Mouse (Mus musculus): ENCODE measurements at regions not wholly inside any gene's neighbourhood (a gene's known extent, or its start where the extent isn't known, plus 50 kb on each side); places are given as distances from the start of the nearest gene placed in this dataset.
"Not testable (repeated sequence)": the region's sequence is repeated elsewhere in the genome, so short reads cannot be mapped to it uniquely, and the experiment has no call there.

GRCm38 (mm10) chr16:76521142-76521541 is 147.5 kb upstream of the Nrip1 start:
- no peak for DNase-seq (ENCODE audit: low read depth, low spot score)

GRCm38 (mm10) chr16:76520643-76520993 is 147.0 kb upstream of the Nrip1 start:
- DNase-seq (ENCODE audit: low read depth, low spot score) = no peak

GRCm38 (mm10) chr16:76519911-76520642 is 146.4 kb upstream of the Nrip1 start:
- no peak for DNase-seq (ENCODE audit: low read depth, low spot score)

GRCm38 (mm10) chr16:76510861-76511260 is 137.2 kb upstream of the Nrip1 start:
- no peak for DNase-seq (ENCODE audit: low read depth, low spot score)

GRCm38 (mm10) chr16:76509109-76509650 is 135.6 kb upstream of the Nrip1 start:
- DNase-seq (ENCODE audit: low read depth, low spot score) = no peak

GRCm38 (mm10) chr16:76507191-76507746 is 133.6 kb upstream of the Nrip1 start:
- no peak for DNase-seq (ENCODE audit: low read depth, low spot score)

GRCm38 (mm10) chr16:76506240-76506639 is 132.6 kb upstream of the Nrip1 start:
- no peak for DNase-seq (ENCODE audit: low read depth, low spot score)

- DNase-seq (ENCODE audit: low read depth, low spot score) = peak; percentile 7
Observed at GRCm38 (mm10) chr16:76499686-76500400, 126.2 kb upstream of the Nrip1 start.

- no peak for DNase-seq (ENCODE audit: low read depth, low spot score)
Observed at GRCm38 (mm10) chr16:76498233-76498632, 124.6 kb upstream of the Nrip1 start.

GRCm38 (mm10) chr16:76497041-76497808 is 123.6 kb upstream of the Nrip1 start:
- no peak for DNase-seq (ENCODE audit: low read depth, low spot score)

GRCm38 (mm10) chr16:76483419-76483818 is 109.8 kb upstream of the Nrip1 start:
- DNase-seq (ENCODE audit: low read depth, low spot score) = no peak

- DNase-seq (ENCODE audit: low read depth, low spot score) = no peak
Observed at GRCm38 (mm10) chr16:76481966-76482365, 108.3 kb upstream of the Nrip1 start.

GRCm38 (mm10) chr16:76477474-76477873 is 103.8 kb upstream of the Nrip1 start:
- no peak for DNase-seq (ENCODE audit: low read depth, low spot score)

GRCm38 (mm10) chr16:76474481-76474880 is 100.9 kb upstream of the Nrip1 start:
- DNase-seq (ENCODE audit: low read depth, low spot score) = no peak

GRCm38 (mm10) chr16:76472386-76472785 is 98.8 kb upstream of the Nrip1 start:
- DNase-seq (ENCODE audit: low read depth, low spot score) = no peak

- no peak for DNase-seq (ENCODE audit: low read depth, low spot score)
Observed at GRCm38 (mm10) chr16:76471081-76471480, 97.5 kb upstream of the Nrip1 start.

- DNase-seq (ENCODE audit: low read depth, low spot score) = no peak
Observed at GRCm38 (mm10) chr16:76459521-76459920, 85.9 kb upstream of the Nrip1 start.

- not testable (repeated sequence) for DNase-seq (ENCODE audit: low read depth, low spot score)
Observed at GRCm38 (mm10) chr16:76456300-76456599, 82.6 kb upstream of the Nrip1 start.

- no peak for DNase-seq (ENCODE audit: low read depth, low spot score)
Observed at GRCm38 (mm10) chr16:76455499-76456299, 82.1 kb upstream of the Nrip1 start.

- no peak for DNase-seq (ENCODE audit: low read depth, low spot score)
Observed at GRCm38 (mm10) chr16:76454741-76455465, 81.3 kb upstream of the Nrip1 start.
